Mouse (Mus musculus) heart, embryonic 10.5 days (tissue): ENCODE measurements around the gene Trmt2a. TPM values are rescaled to one million over a fixed set of nuclear protein-coding genes. Genes with fewer than 3 reads are reported as not detected.

ENCODE experiments used
- DNase-seq: peaks from one replicate; pipeline ENCODE4 v3.0.0-alpha.2; 2017; ENCODE audit warnings: low spot score
- H3K27ac ChIP-seq: fragments of 300-500 bp; sonication (generic); 2 replicates; pipeline ENCODE4 v1.5.1; 2016; ENCODE audit warnings: mild to moderate bottlenecking
- H3K27me3 ChIP-seq: fragments of 300-500 bp; sonication (generic); 2 replicates; pipeline ENCODE4 v1.6.1; 2016; ENCODE audit warnings: mild to moderate bottlenecking; ENCODE audit not compliant: poor library complexity, insufficient read depth, severe bottlenecking
- H3K36me3 ChIP-seq: fragments of 300-500 bp; sonication (generic); 2 replicates; pipeline ENCODE4 v1.6.1; 2016; ENCODE audit warnings: mild to moderate bottlenecking, moderate library complexity
- H3K4me1 ChIP-seq: fragments of 300-500 bp; sonication (generic); 2 replicates; pipeline ENCODE4 v1.6.1; 2016; ENCODE audit warnings: mild to moderate bottlenecking
- H3K4me3 ChIP-seq: fragments of 300-500 bp; sonication (generic); 2 replicates; pipeline ENCODE4 v1.5.1; 2016; ENCODE audit warnings: mild to moderate bottlenecking, moderate library complexity
- H3K9me3 ChIP-seq: fragments of 300-500 bp; sonication (generic); 2 replicates; pipeline ENCODE4 v1.6.1; 2016; ENCODE audit warnings: mild to moderate bottlenecking, moderate library complexity
- WGBS: fragments of 180-500 bp; shearing (Covaris S2); methylation state at CpG from one replicate; pipeline ENCODE4 v1.1.7; 2016; 5-methylcytosine and 5-hydroxymethylcytosine counted together
- polyA plus RNA-seq: library from polyadenylated mRNA; unstranded; fragments of >200 nt; fragmentation: Nextera tagmentation; extraction: Ambion mirVana; gene quantifications from 2 replicates; pipeline ENCODE4 v1.2.1, GENCODE M21; 2016

Trmt2a gene
- polyA plus RNA-seq, 1 experiment from 2014 or later, result 111 TPM

DNA sequence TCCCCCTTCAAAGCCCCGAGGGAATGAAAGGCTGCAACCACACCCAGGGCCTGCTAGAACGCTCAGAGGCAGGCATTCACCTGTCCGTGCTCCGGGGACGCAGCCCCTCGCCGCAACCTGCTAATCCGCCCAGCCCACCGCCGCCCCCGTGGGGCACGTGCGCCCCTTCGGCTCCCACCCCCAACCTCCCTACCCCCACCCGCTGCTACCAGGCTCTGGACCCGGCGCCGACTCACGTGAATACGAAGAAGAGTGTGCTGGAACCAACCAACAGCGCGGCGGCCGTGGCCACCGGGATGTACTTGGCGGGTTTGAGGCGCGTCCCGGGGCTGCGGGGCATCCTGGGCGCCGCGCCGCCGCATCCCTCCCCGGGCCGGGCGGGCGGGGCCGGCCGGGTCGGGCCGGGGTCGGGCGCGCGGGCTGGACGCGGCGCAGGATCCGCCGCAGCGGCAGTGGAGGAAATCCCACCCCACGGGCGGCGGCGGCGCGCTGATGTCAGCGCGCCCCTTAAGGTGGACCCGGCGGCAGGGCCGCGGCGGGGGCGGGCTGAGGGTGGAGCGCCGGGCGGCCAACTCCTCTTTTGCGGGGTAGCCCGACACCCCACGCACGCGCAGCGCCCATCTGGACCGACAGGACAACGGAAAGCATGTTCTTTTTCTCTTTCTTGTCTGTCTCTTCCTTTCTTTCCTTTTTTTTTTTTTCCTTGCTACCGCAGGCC is 13.6 kb upstream of the Trmt2a start, which contains the start of gene Zdhhc8:
Zdhhc8 (minus strand) TSS at position 466 of the 718 bp plus-strand sequence.
- under 1% methylated on average over 60 of the region's 79 CpGs for WGBS
- H3K4me1 ChIP-seq, result peaks cover 49% of the 10 kb centered on the region
- H3K36me3 ChIP-seq, result peaks cover 23% of the 10 kb centered on the region
- H3K27me3 ChIP-seq, result no peaks in the 10 kb centered on the region
- H3K4me3 ChIP-seq, result peak within 1 kb of the TSS; percentile 93
- H3K9me3 ChIP-seq, result no peaks in the 10 kb centered on the region
- peak; percentile 88 for DNase-seq
- peak within 1 kb of the TSS; percentile 93 for H3K27ac ChIP-seq

DNA sequence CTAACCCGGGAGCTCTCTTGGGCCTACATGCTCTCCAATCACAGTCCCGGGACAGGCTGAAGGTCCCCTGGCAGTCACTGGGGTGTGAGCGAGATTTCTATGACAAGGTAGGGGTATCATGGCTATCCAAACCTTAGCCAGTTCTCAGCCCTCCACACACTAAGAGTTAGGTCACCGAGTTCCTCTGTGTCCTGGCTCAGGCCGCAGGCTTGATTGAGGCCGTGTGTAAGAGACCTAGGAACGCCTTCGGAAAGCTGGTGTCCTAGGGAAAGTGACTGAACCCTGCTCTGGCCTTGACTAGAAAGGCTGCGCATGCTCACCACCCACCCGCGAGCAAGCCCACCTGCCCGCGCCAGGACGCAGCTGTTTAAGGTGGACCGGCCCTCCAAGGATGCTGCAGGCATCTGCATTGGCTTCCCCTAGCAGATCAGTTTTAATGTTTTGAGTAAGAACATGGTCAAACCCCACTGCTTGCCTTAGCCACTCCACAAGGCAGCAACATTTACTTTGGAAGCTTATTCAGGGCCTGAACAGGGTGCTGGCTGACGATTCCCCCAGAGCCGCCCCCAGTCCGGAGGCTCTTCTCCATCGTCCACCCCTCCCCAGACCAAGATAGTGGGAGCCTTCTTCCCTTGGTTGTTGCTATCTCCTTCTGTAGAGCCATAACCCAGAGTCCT is 13.0 kb upstream of the Trmt2a start:
- peak; percentile 87 for DNase-seq
- H3K4me3 ChIP-seq, result peak overlapping the region; percentile 93
- peaks cover 30% of the 10 kb centered on the region for H3K36me3 ChIP-seq
- no peaks in the 10 kb centered on the region for H3K27me3 ChIP-seq
- H3K9me3 ChIP-seq, result no peaks in the 10 kb centered on the region
- H3K4me1 ChIP-seq, result peaks cover 42% of the 10 kb centered on the region
- peak overlapping the region; percentile 93 for H3K27ac ChIP-seq
- WGBS, result 3% methylated on average over 19 of the region's 19 CpGs

DNA sequence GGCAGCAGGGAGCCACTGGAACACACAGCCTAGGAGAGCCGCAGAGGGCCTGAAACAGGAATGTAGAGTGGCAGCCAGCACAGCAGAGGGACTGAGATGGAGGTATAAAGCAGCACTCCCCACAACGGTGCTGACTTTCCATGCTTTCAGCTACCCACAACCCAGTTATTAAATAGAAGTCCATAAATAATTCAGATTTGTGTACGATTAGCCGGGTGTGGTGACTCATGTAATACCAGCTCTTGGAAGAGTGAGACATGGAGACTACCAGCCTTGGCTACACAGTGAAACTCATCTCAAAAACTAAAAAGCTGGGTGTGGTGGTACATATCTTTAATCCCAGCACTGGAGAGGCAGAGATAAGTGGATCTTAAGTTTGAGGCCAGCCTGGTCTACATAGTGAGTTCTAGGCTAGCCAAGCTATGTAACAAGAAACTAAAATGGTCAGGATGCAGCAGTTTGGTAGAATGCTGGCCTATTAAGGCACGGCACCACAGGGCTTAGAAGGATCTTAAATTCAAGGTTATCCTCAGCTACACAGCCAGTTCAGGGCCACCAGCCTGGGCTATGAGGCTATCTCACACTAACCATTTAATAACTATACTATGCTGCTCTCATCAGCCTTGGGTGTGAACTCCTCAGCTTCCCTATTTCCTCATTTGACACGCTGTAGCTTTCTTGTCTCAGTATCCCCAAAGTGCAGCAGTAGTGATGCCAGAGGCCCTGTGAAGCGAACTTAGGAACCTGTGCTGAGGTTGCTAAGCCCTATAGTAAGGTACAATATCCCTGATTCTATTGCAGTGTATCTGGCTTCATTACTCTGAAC is 11.6 kb upstream of the Trmt2a start:
- peaks cover 29% of the 10 kb centered on the region for H3K4me1 ChIP-seq
- H3K36me3 ChIP-seq, result peaks cover 44% of the 10 kb centered on the region
- H3K9me3 ChIP-seq, result no peaks in the 10 kb centered on the region
- H3K4me3 ChIP-seq, result peak overlapping the region; percentile 93; the same call in 1 of the 2 replicates
- H3K27ac ChIP-seq, result no peak overlapping the region
- WGBS, result 76% methylated on average over 7 of the region's 7 CpGs
- no peak for DNase-seq
- H3K27me3 ChIP-seq, result no peaks in the 10 kb centered on the region

DNA sequence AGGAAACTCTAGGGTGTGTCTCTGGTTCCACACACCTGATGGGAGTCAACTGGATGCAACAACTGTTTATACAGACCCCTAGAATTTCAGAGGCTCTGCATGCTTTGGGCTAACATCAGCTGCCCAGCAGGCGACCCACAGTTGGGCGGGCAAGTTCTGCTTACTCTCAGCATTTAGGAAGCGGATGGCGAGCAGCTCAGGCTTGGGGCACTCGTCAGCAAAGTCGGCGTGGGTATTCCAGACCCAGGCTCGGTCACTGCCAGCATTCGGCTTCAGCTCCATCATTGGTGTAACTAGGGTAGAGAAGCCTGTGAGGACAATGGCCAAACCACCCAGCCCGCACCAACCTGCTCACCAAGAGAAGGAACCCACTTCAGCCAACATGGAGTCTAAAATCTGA is 6.9 kb upstream of the Trmt2a start:
- Histone ChIP-seq H3K9me3 (no peaks in the 10 kb centered on the region), H3K36me3 (peaks cover 89% of the 10 kb centered on the region), H3K4me1 (peaks cover 2% of the 10 kb centered on the region; the same call in 1 of the 2 replicates), H3K4me3 (no peak overlapping the region), H3K27ac (no peak overlapping the region), H3K27me3 (no peaks in the 10 kb centered on the region)
- WGBS, result 91% methylated on average over 10 of the region's 10 CpGs
- DNase-seq, result no peak

DNA sequence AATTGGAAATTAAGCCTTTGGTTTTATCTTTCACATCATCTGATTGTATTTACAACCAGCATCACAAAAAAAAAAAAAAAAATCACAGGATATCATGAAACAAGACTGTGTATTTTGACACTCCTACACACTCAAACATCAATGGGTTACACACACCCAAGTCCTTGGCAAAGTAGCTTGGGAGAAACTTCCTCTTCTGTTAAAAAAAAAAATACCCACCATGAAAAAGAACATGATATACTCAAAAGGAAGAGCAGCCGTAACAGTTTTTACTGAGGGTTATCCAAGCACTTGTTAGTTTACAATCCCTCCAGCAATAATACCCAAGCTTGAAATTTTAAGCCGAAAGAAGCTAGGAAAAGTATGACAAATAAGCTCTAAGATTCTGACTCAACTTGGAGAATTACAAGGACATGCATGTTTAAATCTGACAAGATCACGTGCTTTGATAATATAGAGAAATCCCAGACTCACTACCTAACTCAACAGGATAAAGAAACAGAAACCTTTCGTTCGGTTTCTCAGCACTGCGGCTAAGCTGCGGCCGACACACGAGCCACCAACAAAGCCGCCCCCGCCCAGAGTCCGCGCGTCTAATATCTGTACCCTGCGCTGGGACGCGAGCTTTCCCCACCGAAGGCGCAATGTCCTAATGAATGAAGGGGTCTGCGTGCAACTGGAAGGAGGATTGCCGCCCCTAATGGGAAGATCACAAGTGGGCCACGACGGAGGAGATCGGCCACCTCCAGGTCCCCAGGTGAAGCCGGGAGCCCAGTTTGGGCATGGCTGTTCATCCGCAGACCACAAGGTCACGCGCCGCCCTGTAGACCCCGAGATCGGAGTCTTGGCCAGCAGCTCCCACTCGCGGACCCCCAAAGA is 719 bp upstream of the Trmt2a start:
- H3K27me3 ChIP-seq, result no peaks in the 10 kb centered on the region
- DNase-seq, result no peak
- WGBS, result under 1% methylated on average over 31 of the region's 33 CpGs
- peaks cover 31% of the 10 kb centered on the region for H3K4me1 ChIP-seq
- H3K36me3 ChIP-seq, result peaks cover 64% of the 10 kb centered on the region
- H3K27ac ChIP-seq, result peak overlapping the region; percentile 97
- no peaks in the 10 kb centered on the region for H3K9me3 ChIP-seq
- peak overlapping the region; percentile 95 for H3K4me3 ChIP-seq

DNA sequence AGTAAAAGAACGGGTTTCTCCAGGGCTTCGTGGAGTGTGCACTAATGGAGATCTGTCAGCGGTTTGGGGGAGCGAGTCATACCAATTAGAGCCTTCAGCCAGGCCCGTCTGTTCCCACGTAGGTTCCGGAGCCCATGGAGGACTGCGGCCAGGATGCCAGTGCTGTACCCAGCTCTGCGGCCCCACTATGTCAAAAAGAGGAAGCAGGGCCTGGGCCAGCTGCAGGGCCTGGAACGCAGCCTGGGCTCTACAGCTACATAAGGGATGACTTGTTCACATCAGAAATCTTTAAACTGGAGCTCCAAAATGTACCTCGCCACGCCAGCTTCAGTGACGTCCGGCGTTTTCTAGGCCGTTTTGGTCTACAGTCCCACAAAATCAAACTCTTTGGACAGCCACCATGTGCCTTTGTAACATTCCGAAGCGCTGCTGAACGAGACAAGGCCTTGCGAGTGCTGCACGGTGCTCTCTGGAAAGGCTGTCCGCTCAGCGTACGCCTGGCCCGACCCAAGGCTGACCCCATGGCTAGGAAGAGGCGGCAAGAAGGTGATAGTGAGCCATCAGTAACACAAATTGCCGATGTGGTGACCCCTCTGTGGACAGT is 987 bp downstream of the Trmt2a start:
- WGBS, result 7% methylated on average over 27 of the region's 27 CpGs
- Histone ChIP-seq H3K27ac (peak overlapping the region; percentile 97), H3K4me3 (peak overlapping the region; percentile 95), H3K4me1 (peaks cover 31% of the 10 kb centered on the region), H3K27me3 (no peaks in the 10 kb centered on the region), H3K36me3 (peaks cover 64% of the 10 kb centered on the region), H3K9me3 (no peaks in the 10 kb centered on the region)
- DNase-seq, result no peak

DNA sequence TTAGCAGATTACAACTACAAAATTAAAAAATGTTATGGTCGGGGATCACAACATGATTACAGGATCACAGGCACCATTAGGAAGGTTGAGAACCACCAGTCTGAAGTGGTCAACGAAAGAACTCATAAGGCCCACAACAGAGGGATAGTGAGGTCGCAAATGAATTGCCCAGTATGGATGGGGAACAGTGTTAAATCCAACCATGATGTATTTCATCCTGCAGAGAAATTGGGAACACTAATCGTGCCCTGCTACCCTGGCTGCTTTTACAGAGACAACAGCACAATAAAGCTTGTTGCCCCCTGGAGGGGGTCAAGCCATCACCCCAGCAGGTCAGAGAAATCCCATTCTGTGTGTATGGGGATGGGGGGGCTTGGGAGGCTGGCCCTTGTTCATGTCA is 1.8 kb downstream of the Trmt2a start:
- WGBS, result 66% methylated on average over 4 of the region's 4 CpGs
- Histone ChIP-seq H3K27me3 (no peaks in the 10 kb centered on the region), H3K4me3 (peak overlapping the region; percentile 95), H3K36me3 (peaks cover 64% of the 10 kb centered on the region), H3K9me3 (no peaks in the 10 kb centered on the region), H3K27ac (0 out of 2 replicates have a peak overlapping the region, but pooled peaks have one; percentile 97), H3K4me1 (peaks cover 31% of the 10 kb centered on the region)
- no peak for DNase-seq

DNA sequence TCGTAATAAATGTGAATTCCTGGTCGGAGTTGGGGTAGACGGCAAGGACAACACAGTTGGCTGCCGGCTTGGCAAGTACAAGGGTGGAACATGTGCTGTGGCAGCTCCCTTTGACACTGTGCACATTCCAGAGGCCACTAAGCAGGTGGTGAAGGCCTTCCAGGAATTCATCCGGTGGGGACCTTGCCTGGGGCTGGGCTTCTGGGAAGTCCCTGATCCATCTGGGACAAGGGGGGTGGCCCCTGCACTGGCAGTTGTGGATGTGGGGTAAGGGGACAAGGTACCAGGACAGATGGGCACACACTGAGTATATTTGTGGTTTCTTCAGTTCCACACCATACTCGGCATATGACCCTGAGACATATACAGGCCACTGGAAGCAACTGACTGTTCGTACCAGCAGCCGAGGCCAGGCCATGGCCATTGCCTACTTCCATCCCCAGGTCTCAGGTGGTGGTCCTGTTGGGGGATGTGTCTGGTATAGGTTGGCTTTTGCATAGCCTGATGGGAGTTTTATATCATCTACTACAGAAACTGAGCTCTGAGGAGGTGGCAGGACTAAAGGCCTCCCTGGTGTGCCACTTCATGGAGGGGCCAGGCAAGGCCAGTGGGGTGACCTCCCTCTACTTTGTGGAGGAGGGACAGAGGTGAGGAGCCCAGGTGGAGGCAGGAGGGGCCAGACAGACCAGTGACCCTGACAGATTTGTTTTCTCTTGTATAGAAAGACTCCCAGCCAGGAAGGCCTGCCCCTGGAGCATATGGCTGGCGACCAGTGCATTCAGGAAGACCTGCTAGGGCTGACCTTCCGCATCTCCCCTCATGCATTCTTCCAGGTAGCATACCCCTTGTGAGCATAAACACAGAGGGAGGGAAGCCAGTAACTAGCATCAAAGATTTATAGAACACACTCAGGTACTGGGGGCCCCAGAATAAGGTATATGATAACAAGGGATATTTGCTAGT is 2.6 kb downstream of the Trmt2a start:
- DNase-seq, result no peak
- H3K9me3 ChIP-seq, result no peaks in the 10 kb centered on the region

DNA sequence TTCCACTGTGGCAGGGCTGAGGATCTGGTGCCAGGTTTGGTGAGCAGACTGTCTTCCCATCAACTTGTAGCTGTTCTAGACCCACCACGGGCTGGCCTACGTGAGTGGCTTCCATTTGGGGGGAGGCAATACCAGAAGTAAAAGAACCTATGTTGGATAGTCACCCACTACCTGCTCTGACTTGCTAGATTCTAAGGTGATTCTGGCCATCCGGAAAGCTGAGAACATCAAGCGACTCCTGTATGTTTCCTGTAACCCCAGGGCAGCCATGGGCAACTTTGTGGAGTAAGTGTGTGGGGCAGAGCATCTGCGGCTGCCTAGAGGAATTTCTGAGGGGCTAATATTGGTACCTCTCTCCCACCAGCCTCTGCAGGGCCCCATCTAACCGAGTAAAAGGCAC is 4.3 kb downstream of the Trmt2a start:
- peaks cover 24% of the 10 kb centered on the region for H3K4me1 ChIP-seq
- no peak for DNase-seq
- 88% methylated on average over 6 of the region's 6 CpGs for WGBS
- no peaks in the 10 kb centered on the region for H3K27me3 ChIP-seq
- H3K4me3 ChIP-seq, result no peak overlapping the region
- peaks cover 71% of the 10 kb centered on the region for H3K36me3 ChIP-seq
- H3K9me3 ChIP-seq, result no peaks in the 10 kb centered on the region
- H3K27ac ChIP-seq, result no peak overlapping the region

More for the DNA sequence above, 2.6 kb downstream of the Trmt2a start:
- H3K36me3 ChIP-seq, result peaks cover 63% of the 10 kb centered on the region
- peak overlapping the region; percentile 95 for H3K4me3 ChIP-seq
- no peaks in the 10 kb centered on the region for H3K27me3 ChIP-seq
- peaks cover 31% of the 10 kb centered on the region for H3K4me1 ChIP-seq
- WGBS, result 69% methylated on average over 10 of the region's 10 CpGs
- H3K27ac ChIP-seq, result peak overlapping the region; percentile 11; the same call in 1 of the 2 replicates

DNA sequence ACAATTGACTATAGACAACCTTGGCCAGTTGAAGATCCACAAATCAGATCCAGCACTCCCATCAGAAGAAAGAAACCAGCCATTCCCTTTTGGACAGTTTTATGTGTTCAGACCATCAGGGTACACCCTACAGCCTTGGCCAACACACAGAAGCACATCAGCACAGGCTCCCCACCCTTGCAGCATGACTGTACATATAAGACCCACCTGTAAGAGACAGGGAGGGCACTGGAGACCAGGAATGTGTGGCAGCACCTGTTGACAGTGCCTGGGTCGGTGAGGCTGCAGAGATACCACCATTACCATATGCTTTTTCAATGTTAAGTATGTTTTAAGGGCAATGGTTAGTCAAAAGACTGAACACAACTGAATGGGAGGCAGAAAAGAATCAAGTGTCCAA is 5.4 kb downstream of the Trmt2a start:
- 80% methylated on average over 1 of the region's 1 CpGs for whole genome bisulfite sequencing
- Histone ChIP-seq H3K36me3 (peaks cover 81% of the 10 kb centered on the region), H3K4me1 (peaks cover 24% of the 10 kb centered on the region), H3K9me3 (no peaks in the 10 kb centered on the region), H3K4me3 (no peak overlapping the region), H3K27ac (no peak overlapping the region), H3K27me3 (no peaks in the 10 kb centered on the region)
- DNase-seq, result no peak

DNA sequence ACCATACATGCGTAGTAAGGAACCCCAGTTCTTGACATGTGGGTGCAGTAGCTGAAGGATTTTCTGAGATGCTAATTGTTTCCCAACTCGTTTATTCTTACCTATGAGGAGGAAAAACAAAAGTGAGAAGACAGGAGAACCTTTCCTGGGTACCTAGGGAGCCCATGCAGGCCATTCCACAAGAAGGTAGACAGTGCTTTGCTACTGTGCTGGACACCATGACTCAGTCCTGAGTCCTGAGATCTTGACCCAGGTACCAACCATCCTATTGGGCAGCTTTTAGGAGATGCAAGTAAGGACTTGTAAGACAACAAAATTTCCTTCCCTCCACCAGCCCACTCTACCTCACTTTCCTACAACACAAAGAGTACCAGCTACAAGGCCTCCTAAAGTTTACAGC is 9.7 kb downstream of the Trmt2a start, which contains the start of gene Gm49776:
Gm49776 (minus strand) TSS at position 101 of the 400 bp plus-strand sequence.
- WGBS, result 93% methylated on average over 2 of the region's 2 CpGs
- Histone ChIP-seq H3K4me1 (no peaks in the 10 kb centered on the region), H3K9me3 (no peaks in the 10 kb centered on the region), H3K4me3 (no peak within 1 kb of the TSS), H3K36me3 (peaks cover 95% of the 10 kb centered on the region), H3K27me3 (no peaks in the 10 kb centered on the region), H3K27ac (no peak within 1 kb of the TSS)
- DNase-seq, result no peak
